Mouse (Mus musculus): ENCODE measurements around the gene Slc25a25. TPM values are rescaled to one million over a fixed set of nuclear protein-coding genes. Genes with fewer than 3 reads are reported as not detected.

The Slc25a25 gene
- polyA plus RNA-seq, 1 experiment: 9.5 TPM

DNA sequence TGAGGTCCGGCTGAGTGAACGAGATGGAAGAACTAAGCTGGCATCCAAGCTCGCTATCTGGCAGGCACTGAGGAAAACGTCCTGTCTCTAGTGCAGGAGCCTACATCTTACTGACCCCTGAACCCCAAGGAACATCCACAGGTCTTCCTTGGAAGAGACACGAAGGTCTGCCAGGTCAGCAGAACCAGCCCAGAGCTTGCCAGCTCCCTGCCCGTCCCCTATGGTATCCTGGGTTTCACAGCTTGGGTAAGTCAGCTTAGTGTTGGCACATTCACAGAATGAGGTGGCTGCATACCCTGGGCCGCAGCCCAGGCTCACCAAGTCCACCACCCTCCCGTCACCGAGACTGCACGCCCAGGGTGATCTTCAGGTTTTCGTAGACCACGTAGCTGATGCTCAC is 35.4 kb downstream of the Slc25a25 start:
- Histone ChIP-seq H3K4me3 (no peak overlapping the region), H3K36me3 (ENCODE audit: control insufficient read depth, insufficient read depth) (peaks cover 23% of the 10 kb centered on the region)

DNA sequence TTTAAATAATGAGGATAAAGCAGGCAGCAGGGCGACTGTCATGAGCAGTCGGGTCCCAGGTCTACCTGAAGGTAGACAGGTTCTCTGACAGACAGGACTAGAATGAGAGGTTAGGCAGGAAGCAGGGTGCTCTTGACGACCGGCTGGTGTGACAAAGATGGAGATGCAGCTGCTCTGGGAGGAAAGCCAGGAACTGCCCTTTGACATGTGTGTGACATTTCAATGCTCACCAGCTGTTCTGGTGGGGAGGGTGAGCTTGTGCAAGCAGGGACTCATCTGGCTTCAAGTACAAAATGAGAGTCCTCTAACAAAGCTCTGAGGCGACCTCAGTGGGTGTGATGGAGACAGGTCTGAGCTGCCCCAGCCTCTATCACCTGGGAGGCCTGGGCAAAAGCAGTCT is 37.3 kb downstream of the Slc25a25 start:
- no peak overlapping the region for H3ac ChIP-seq (ENCODE audit: control insufficient read depth, insufficient read length)

More for the DNA sequence above, 35.4 kb downstream of the Slc25a25 start:
- no peaks in the 10 kb centered on the region for H3K27me3 ChIP-seq (ENCODE audit: control insufficient read depth, insufficient read depth, insufficient read length)
- H3K4me2 ChIP-seq (ENCODE audit: low read depth): no peak overlapping the region
- TF ChIP-seq USF1 (IDR thresholded peaks at IDR 0.05; ENCODE audit: low read depth): no peak
- TF ChIP-seq CEBPB (IDR thresholded peaks at IDR 0.05; ENCODE audit: insufficient read depth, poor library complexity, severe bottlenecking): no peak
- no peak for TF ChIP-seq E2F4 (IDR thresholded peaks at IDR 0.05; ENCODE audit: insufficient read depth)
- TF ChIP-seq MYOG (IDR thresholded peaks at IDR 0.05; ENCODE audit: control insufficient read depth in 1 of 3, insufficient read depth in 1 of 3, insufficient read length in 2 of 3, low read depth in 2 of 3): no peak
- TF ChIP-seq POLR2A (IDR thresholded peaks at IDR 0.05; ENCODE audit: insufficient read length, low read depth): no peak
- no peak for TF ChIP-seq SRF (IDR thresholded peaks at IDR 0.05; ENCODE audit: control insufficient read depth, insufficient read length, low read depth)
- TF ChIP-seq MYOD1 (IDR thresholded peaks at IDR 0.05; ENCODE audit: control insufficient read depth in 1 of 3, insufficient read length in 2 of 3, low read depth in 2 of 3): no peak
- H3K79me2 ChIP-seq (ENCODE audit: control insufficient read depth, insufficient read depth): no peaks in the 10 kb centered on the region
- no peak overlapping the region for H3ac ChIP-seq (ENCODE audit: control insufficient read depth, insufficient read length)

DNA sequence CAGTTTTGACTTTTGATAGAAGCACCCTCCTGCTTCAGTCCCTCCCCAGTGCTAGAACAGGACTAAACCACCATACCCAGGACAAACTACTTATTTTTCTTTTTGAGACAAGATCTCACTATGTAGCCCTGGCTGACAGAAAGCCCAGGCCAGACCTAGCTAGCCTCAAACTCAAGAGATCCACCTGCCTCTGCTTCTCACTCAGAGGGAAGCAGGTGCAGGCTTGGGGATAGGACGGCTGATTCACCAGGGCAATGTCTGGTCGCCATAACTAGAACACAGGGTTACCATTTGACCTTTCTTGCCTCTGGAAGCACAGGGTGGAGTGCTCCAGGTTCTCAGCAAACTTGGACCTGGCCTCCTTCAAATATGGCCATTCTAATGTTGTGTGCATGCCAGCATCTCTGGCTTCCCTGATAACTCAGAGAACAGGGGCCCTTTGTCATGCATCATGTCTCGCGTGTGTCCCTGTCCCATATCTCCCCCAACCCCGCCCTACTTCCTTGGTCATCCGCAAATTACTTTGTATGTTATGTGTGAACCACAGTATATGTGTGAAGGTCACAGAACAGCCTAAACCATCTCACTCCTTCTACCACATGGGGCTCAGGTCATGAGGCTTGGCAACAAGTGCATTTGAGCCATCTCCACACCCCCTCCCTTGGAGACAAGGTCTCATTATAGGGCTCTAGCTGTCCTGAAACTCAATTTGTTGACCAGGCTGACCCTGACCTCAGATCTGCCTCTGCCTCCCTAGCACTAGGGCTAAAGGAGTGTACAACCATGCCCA is 38.3 kb downstream of the Slc25a25 start:
- no peak overlapping the region for H3K4me2 ChIP-seq (ENCODE audit: low read depth)
- TF ChIP-seq MYOD1 (IDR thresholded peaks at IDR 0.05; ENCODE audit: control insufficient read depth in 1 of 3, insufficient read length in 2 of 3, low read depth in 2 of 3): peak in 2 of 3 experiments; percentile 71 to 84
- TF ChIP-seq POLR2A (IDR thresholded peaks at IDR 0.05; ENCODE audit: insufficient read length, low read depth): no peak
- no peak overlapping the region for H3ac ChIP-seq (ENCODE audit: control insufficient read depth, insufficient read length)
- H3K36me3 ChIP-seq (ENCODE audit: control insufficient read depth, insufficient read depth): peaks cover 10% of the 10 kb centered on the region
- no peak overlapping the region for H3K4me3 ChIP-seq
- no peaks in the 10 kb centered on the region for H3K79me2 ChIP-seq (ENCODE audit: control insufficient read depth, insufficient read depth)
- H3K27me3 ChIP-seq (ENCODE audit: control insufficient read depth, insufficient read depth, insufficient read length): no peaks in the 10 kb centered on the region

More for the DNA sequence above, 37.3 kb downstream of the Slc25a25 start:
- Histone ChIP-seq H3K36me3 (ENCODE audit: control insufficient read depth, insufficient read depth) (peaks cover 18% of the 10 kb centered on the region), H3K4me2 (ENCODE audit: low read depth) (no peak overlapping the region), H3K79me2 (ENCODE audit: control insufficient read depth, insufficient read depth) (no peaks in the 10 kb centered on the region), H3K4me3 (no peak overlapping the region), H3K27me3 (ENCODE audit: control insufficient read depth, insufficient read depth, insufficient read length) (no peaks in the 10 kb centered on the region)
- no peak for TF ChIP-seq USF1 (IDR thresholded peaks at IDR 0.05; ENCODE audit: low read depth)
- peak; percentile 34 for TF ChIP-seq TCF3 (IDR thresholded peaks at IDR 0.05; ENCODE audit: insufficient read length, low read depth)
- peak; percentile 8 to 80 (median 78) for TF ChIP-seq MYOG (IDR thresholded peaks at IDR 0.05; ENCODE audit: control insufficient read depth in 1 of 3, insufficient read depth in 1 of 3, insufficient read length in 2 of 3, low read depth in 2 of 3)
- peak in 2 of 3 experiments; percentile 82 to 89 for TF ChIP-seq MYOD1 (IDR thresholded peaks at IDR 0.05; ENCODE audit: control insufficient read depth in 1 of 3, insufficient read length in 2 of 3, low read depth in 2 of 3)

DNA sequence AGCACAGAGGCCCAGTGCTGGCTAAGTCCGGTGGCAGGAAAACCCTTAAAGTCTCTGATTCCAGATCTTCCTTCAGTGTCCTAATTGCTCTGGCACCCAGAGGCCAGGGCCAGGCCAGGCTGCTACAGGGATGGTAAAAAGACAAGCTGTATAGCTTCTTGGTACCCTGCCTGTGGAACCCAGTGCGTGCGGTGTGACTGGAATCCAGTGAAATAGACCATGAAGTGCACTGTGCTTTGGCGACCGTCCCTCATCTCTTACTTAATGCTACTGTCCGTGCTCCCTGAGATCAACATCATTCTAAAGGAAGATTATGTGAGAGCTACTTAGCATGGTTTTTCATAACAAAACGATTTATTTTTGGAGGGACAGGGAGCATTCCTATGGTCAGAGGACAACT is 39.8 kb downstream of the Slc25a25 start:
- H3K36me3 ChIP-seq (ENCODE audit: control insufficient read depth, insufficient read depth): no peaks in the 10 kb centered on the region
- no peak overlapping the region for H3K4me2 ChIP-seq (ENCODE audit: low read depth)
- H3K4me3 ChIP-seq: no peak overlapping the region
- no peaks in the 10 kb centered on the region for H3K79me2 ChIP-seq (ENCODE audit: control insufficient read depth, insufficient read depth)
- H3K27me3 ChIP-seq (ENCODE audit: control insufficient read depth, insufficient read depth, insufficient read length): no peaks in the 10 kb centered on the region
- TF ChIP-seq CEBPB (IDR thresholded peaks at IDR 0.05; ENCODE audit: insufficient read depth, poor library complexity, severe bottlenecking) (no peak), USF1 (IDR thresholded peaks at IDR 0.05; ENCODE audit: low read depth) (no peak), MAX (IDR thresholded peaks at IDR 0.05; ENCODE audit: low read depth) (no peak), POLR2AphosphoS2 (IDR thresholded peaks at IDR 0.05; ENCODE audit: insufficient read length, low read depth) (no peak), REST (IDR thresholded peaks at IDR 0.05; ENCODE audit: insufficient read depth, insufficient read length) (no peak), TCF3 (IDR thresholded peaks at IDR 0.05; ENCODE audit: insufficient read length, low read depth) (no peak), MYOG (IDR thresholded peaks at IDR 0.05; ENCODE audit: control insufficient read depth in 1 of 3, insufficient read depth in 1 of 3, insufficient read length in 2 of 3, low read depth in 2 of 3) (no peak), TCF12 (IDR thresholded peaks at IDR 0.05; ENCODE audit: insufficient read depth, poor library complexity, severe bottlenecking) (no peak), E2F4 (IDR thresholded peaks at IDR 0.05; ENCODE audit: insufficient read depth) (no peak), POLR2A (IDR thresholded peaks at IDR 0.05; ENCODE audit: insufficient read length, low read depth) (no peak)
- H3ac ChIP-seq (ENCODE audit: control insufficient read depth, insufficient read length): no peak overlapping the region

DNA sequence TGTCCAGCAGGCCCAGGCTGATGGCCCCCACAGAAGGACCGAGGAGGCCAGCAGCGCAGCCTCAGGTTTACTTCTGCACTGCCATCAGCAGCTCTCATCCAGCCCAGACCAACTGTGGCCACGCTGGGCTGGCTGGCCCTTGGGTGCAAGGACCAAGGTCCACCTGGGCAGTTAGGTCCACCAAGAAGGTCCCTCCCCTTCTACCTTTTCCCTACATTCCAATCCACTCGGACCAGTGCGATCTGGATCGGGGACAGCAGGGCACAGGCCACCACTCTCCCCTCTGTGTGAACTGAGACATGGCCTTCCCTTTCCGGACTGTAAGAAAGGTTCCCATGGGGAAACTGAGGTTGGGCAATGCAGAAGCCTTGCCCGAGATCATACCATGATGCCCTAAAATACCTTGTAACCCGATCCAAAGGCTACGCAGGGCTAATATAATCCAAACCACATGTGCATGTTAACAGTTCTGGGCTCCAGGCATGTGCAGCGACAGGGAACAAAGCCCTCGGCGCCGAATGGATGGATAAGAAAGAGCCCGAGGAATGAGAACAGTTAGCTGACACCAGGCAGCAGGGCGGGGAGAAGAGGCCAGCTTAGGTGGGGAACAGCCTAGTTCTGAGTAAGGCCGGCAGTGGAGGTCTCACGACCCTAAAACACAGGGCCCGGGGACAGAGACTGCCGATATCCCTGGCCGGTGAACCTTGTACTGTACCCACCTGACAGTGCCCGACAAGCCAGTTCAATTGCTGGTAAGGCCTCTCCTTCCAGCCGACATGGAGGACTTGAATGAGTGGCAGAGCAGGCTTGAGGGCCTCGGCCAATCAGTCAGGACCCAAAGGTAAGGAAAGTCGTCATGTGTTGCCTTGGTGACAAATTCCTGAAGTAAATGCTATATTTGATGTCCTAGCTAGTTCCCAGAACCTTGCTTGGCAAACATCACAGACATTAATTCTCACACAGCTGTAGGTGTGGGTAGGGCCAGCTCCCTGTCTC is 42.5 kb downstream of the Slc25a25 start:
- no peak overlapping the region for H3K4me2 ChIP-seq (ENCODE audit: low read depth)
- no peaks in the 10 kb centered on the region for H3K79me2 ChIP-seq (ENCODE audit: control insufficient read depth, insufficient read depth)
- H3K4me3 ChIP-seq: no peak overlapping the region
- no peak overlapping the region for H3ac ChIP-seq (ENCODE audit: control insufficient read depth, insufficient read length)
- no peaks in the 10 kb centered on the region for H3K36me3 ChIP-seq (ENCODE audit: control insufficient read depth, insufficient read depth)
- no peak for TF ChIP-seq USF1 (IDR thresholded peaks at IDR 0.05; ENCODE audit: low read depth)
- no peak for TF ChIP-seq POLR2A (IDR thresholded peaks at IDR 0.05; ENCODE audit: insufficient read length, low read depth)
- TF ChIP-seq MAX (IDR thresholded peaks at IDR 0.05; ENCODE audit: low read depth): no peak
- TF ChIP-seq TCF12 (IDR thresholded peaks at IDR 0.05; ENCODE audit: insufficient read depth, poor library complexity, severe bottlenecking): no peak
- H3K27me3 ChIP-seq (ENCODE audit: control insufficient read depth, insufficient read depth, insufficient read length): no peaks in the 10 kb centered on the region

Data from myocyte (in vitro differentiated cells).